Mouse (Mus musculus) forebrain, embryonic 16.5 days (tissue): ENCODE measurements at regions not wholly inside any gene's neighbourhood (a gene's known extent, or its start where the extent isn't known, plus 50 kb on each side); places are given as distances from the start of the nearest gene placed in this dataset.

Experiments used
- ATAC-seq: fragments of 200-750 bp; cut with Nextera tagmentation; 2 replicates; pipeline ENCODE4 v1.8.0; 2017; ENCODE audit warnings: mild to moderate bottlenecking, moderate library complexity
- H3K27ac ChIP-seq: fragments of 300-500 bp; sonication (generic); 2 replicates; pipeline ENCODE4 v1.5.1; 2014; ENCODE audit warnings: low read length, control low read depth
- H3K27me3 ChIP-seq: fragments of 300-500 bp; sonication (generic); replicated peaks from 2 replicates; pipeline ENCODE4 v1.6.1; 2014; ENCODE audit warnings: low read length; ENCODE audit not compliant: control insufficient read depth, insufficient read depth
- H3K36me3 ChIP-seq: fragments of 300-500 bp; sonication (generic); 2 replicates; pipeline ENCODE4 v1.6.1; 2014; ENCODE audit not compliant: control insufficient read depth, insufficient read depth
- H3K4me1 ChIP-seq: fragments of 300-500 bp; sonication (generic); replicated peaks from 2 replicates; pipeline ENCODE4 v1.6.1; 2014; ENCODE audit warnings: low read length; ENCODE audit not compliant: control insufficient read depth, insufficient read depth
- H3K4me2 ChIP-seq: fragments of 300-500 bp; sonication (generic); 2 replicates; pipeline ENCODE4 v1.6.1; 2014; ENCODE audit warnings: mild to moderate bottlenecking, low read length, control low read depth
- H3K4me3 ChIP-seq: fragments of 300-500 bp; sonication (generic); replicated peaks from 2 replicates; pipeline ENCODE4 v1.5.1; 2014; ENCODE audit warnings: mild to moderate bottlenecking, low read length, control low read depth
- H3K9ac ChIP-seq: fragments of 300-500 bp; sonication (generic); replicated peaks from 2 replicates; pipeline ENCODE4 v1.6.1; 2014; ENCODE audit warnings: low read depth, low read length, control low read depth
- H3K9me3 ChIP-seq: fragments of 300-500 bp; sonication (generic); 2 replicates; pipeline ENCODE4 v1.6.1; 2016; ENCODE audit warnings: low read length; ENCODE audit not compliant: control insufficient read depth
- WGBS: fragments of 180-500 bp; shearing (Covaris S2); extraction: QIAGEN DNeasy Blood & Tissue Kit; methylation state at CpG from one replicate; pipeline ENCODE4 v1.1.7; 2014; 5-methylcytosine and 5-hydroxymethylcytosine counted together

DNA sequence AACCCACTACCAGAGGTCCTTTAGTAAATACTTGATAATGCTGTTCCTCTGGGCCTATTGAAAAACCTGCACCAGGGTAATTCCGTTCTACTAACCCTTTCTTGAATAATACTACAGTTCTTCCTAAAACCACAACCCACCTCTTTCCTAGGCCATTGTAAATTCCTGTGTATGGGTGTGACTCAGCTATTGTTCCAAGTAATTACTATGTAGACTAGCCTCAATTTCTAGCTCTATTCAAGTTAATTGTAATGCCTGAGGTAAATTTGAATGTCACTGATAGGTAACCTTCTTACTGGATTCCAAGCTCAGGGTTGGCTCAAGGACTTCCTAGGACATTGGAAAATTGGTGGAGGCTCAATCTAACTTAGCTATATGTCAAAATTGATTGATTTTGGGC lies 185.1 kb upstream of the Slc5a7 start:
- H3K27me3 ChIP-seq, result no peaks in the 10 kb centered on the region
- WGBS, result 94% methylated on average over 1 of the region's 1 CpGs
- no peak overlapping the region for H3K27ac ChIP-seq
- ATAC-seq, result no peak
- H3K9ac ChIP-seq, result no peak overlapping the region
- H3K9me3 ChIP-seq, result no peaks in the 10 kb centered on the region
- no peaks in the 10 kb centered on the region for H3K36me3 ChIP-seq
- H3K4me2 ChIP-seq, result no peak overlapping the region
- no peak overlapping the region for H3K4me3 ChIP-seq
- no peaks in the 10 kb centered on the region; the same call in 1 of the 2 replicates for H3K4me1 ChIP-seq

DNA sequence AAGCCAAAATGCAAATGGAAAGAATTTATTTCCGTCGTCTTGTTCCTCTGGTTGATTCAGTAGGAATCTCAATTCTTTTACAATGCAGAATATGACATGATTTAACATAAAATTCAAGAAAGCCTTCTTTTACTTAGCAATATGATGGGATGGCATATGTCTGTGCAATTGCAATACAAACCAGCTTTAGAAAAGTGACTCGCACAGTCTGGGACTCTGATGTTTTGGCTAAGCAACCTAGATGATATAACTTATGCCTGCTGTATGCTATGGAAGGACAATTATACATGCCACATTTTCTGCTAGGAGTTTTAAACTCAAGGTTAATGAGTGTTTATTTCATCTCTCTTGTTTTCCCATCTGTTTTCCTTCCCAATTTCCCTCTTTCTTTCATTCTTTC lies 141.1 kb upstream of the Slc5a7 start:
- 84% methylated on average over 3 of the region's 3 CpGs for WGBS
- Histone ChIP-seq H3K27ac (no peak overlapping the region), H3K9ac (no peak overlapping the region), H3K9me3 (no peaks in the 10 kb centered on the region), H3K36me3 (no peaks in the 10 kb centered on the region), H3K4me2 (no peak overlapping the region), H3K27me3 (no peaks in the 10 kb centered on the region), H3K4me3 (no peak overlapping the region), H3K4me1 (no peaks in the 10 kb centered on the region)
- peak; percentile 84 for ATAC-seq

DNA sequence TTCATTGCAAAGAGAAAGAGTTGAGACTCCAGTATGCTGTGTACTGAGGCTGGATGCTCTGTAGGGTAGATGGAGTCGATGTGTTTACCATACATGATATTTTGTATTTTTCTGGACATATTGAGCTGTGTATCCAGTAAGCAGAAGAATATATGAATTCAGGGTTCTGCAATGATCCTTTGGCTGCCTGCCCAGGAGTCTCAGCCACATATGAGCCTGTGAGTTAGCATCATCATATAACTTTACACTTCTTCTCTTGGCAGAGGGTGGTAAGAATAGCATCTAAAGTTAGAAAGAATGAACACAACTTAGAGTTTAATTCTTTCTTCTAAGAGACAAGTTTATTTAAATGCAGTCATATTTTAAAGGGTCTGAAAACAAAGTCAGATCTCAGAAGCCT lies 139.6 kb upstream of the Slc5a7 start:
- Histone ChIP-seq H3K4me2 (no peak overlapping the region), H3K4me3 (no peak overlapping the region), H3K27ac (no peak overlapping the region), H3K4me1 (no peaks in the 10 kb centered on the region), H3K36me3 (no peaks in the 10 kb centered on the region), H3K9ac (no peak overlapping the region), H3K9me3 (no peaks in the 10 kb centered on the region), H3K27me3 (no peaks in the 10 kb centered on the region)
- peak; percentile 54 for ATAC-seq
- 80% methylated on average over 1 of the region's 1 CpGs for WGBS

DNA sequence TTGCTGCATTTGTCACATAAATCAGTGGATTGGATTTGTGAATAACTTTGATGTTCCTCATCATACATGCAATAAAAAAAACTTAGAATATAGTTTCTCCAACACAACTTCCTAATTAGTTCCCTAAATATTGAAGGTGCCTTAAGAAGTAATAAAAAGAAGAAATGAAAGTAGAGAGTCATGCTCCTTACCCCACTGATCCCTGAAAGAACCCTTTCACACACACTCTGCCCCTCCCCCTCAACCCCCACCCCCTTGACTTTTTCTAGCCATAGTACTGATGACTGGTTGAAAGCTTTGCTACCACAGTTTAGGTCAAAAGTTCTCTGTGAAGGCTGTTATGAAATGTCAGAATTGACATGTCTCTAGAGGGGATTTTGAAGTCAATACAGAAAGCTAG lies 131.1 kb upstream of the Slc5a7 start:
- Histone ChIP-seq H3K27ac (no peak overlapping the region), H3K4me2 (no peak overlapping the region), H3K9ac (no peak overlapping the region), H3K9me3 (no peaks in the 10 kb centered on the region), H3K4me3 (no peak overlapping the region), H3K4me1 (no peaks in the 10 kb centered on the region), H3K36me3 (no peaks in the 10 kb centered on the region), H3K27me3 (no peaks in the 10 kb centered on the region)
- ATAC-seq, result no peak

DNA sequence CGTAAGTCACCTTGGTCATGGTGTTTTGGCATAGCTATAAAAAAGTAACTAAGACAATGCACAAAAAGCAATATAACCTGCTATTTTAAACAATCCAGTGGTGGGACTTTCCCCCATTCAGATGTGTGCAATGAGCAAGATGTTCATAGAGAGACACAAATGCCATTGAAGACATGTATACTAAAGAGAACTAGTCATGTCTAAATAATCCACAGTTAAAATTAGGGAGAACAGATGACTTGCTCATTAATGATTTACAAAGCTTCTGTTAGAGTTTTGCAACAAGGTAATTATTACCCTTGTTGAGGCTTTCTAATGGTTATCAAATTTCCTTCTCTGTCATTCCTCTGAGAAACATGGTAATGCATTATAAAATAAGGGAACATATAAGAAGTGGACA lies 115.4 kb upstream of the Slc5a7 start:
- Histone ChIP-seq H3K27me3 (no peaks in the 10 kb centered on the region), H3K27ac (no peak overlapping the region), H3K4me3 (no peak overlapping the region), H3K4me2 (no peak overlapping the region), H3K36me3 (no peaks in the 10 kb centered on the region), H3K4me1 (no peaks in the 10 kb centered on the region), H3K9me3 (no peaks in the 10 kb centered on the region), H3K9ac (no peak overlapping the region)
- ATAC-seq, result no peak
- 93% methylated on average over 1 of the region's 1 CpGs for WGBS

DNA sequence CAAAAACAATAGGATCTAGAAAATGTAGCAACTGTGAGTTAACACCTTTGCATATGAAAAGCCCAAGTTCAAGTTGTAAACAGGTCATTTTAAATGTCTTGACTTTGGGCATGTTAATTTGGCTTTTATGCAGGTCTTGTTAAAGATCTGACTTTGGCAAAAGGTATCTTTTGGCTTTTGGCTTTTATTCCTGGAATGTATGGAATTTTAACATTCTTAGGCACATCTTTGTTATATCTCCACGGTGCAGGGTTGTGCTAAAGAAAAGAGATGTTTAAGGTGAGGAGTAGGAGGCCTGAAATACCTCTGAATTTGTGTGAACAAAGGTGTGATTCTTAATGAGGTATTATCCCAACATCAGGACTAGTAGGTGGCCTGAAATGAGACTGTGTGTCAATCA lies 97.6 kb upstream of the Slc5a7 start:
- H3K9me3 ChIP-seq, result no peaks in the 10 kb centered on the region
- H3K27ac ChIP-seq, result no peak overlapping the region
- H3K9ac ChIP-seq, result no peak overlapping the region
- H3K4me2 ChIP-seq, result no peak overlapping the region
- ATAC-seq, result no peak
- H3K4me1 ChIP-seq, result no peaks in the 10 kb centered on the region
- H3K27me3 ChIP-seq, result no peaks in the 10 kb centered on the region
- H3K4me3 ChIP-seq, result no peak overlapping the region
- no peaks in the 10 kb centered on the region for H3K36me3 ChIP-seq
- WGBS, result 86% methylated on average over 1 of the region's 1 CpGs

DNA sequence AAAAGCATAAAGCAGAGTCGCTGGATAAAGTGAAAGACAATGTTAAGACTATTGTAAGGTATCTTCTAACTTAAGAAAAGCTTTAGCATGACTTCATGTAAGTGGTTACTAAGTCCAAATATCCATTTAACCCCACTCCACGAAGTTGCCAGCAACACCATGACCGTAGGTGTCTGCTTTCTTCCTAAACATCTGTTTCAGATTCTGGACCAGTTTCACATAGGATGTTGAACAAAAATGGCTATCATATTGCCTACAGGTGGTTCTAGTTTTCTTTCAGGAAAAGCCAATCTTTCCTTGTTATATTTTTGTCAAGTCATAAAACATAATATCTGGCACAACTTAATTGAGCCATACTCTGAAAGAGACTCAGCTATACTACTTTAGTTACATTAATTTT lies 78.7 kb upstream of the Slc5a7 start:
- Histone ChIP-seq H3K4me2 (no peak overlapping the region), H3K4me1 (no peaks in the 10 kb centered on the region), H3K27me3 (no peaks in the 10 kb centered on the region), H3K4me3 (no peak overlapping the region), H3K9ac (no peak overlapping the region), H3K27ac (no peak overlapping the region), H3K36me3 (no peaks in the 10 kb centered on the region), H3K9me3 (no peaks in the 10 kb centered on the region)
- WGBS, result 76% methylated on average over 3 of the region's 3 CpGs
- ATAC-seq, result no peak

DNA sequence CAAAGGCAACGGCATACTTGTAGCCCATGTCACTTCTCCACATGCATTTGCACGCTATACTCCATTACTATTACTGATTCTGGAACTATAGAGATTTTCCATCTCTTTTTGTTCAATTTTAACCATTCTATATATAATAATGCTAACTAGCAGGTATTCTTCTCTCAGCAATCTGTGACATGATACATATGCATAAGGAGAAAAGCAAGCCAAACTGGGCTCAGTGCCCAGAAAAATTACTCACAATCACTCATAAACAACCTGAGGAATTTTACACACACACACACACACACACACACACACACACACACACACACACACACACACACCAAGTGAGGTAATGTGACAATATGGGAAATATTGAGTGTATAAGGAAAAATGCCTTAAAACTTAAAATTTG lies 69.8 kb upstream of the Slc5a7 start:
- H3K4me2 ChIP-seq, result no peak overlapping the region
- no peaks in the 10 kb centered on the region for H3K9me3 ChIP-seq
- no peaks in the 10 kb centered on the region for H3K36me3 ChIP-seq
- 82% methylated on average over 2 of the region's 2 CpGs for WGBS
- no peak overlapping the region for H3K9ac ChIP-seq
- H3K27ac ChIP-seq, result no peak overlapping the region
- H3K4me1 ChIP-seq, result no peaks in the 10 kb centered on the region
- ATAC-seq, result no peak
- H3K4me3 ChIP-seq, result no peak overlapping the region
- no peaks in the 10 kb centered on the region for H3K27me3 ChIP-seq

DNA sequence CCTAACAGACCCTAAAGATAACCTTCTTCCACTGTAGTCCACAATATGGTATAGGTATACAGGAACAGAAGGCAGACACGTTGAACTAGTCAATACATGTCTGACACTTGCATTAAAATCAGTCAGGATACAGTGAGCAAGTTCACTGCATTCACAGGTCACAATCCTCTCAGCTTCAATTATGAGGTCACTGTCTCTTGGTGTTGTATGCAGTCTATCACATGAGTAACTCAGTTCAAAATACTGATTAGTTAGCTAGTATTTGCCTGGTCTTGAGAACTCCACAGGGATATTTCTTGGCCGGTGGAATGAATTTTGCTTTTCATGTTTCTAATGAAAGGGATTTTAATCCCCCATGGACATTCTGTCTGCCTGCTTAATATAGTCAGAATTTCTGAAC lies 69.1 kb upstream of the Slc5a7 start:
- Histone ChIP-seq H3K4me1 (no peaks in the 10 kb centered on the region), H3K27me3 (no peaks in the 10 kb centered on the region), H3K4me3 (no peak overlapping the region), H3K9me3 (no peaks in the 10 kb centered on the region), H3K4me2 (no peak overlapping the region), H3K36me3 (no peaks in the 10 kb centered on the region), H3K27ac (no peak overlapping the region), H3K9ac (no peak overlapping the region)
- 63% methylated on average over 2 of the region's 2 CpGs for WGBS
- no peak for ATAC-seq

DNA sequence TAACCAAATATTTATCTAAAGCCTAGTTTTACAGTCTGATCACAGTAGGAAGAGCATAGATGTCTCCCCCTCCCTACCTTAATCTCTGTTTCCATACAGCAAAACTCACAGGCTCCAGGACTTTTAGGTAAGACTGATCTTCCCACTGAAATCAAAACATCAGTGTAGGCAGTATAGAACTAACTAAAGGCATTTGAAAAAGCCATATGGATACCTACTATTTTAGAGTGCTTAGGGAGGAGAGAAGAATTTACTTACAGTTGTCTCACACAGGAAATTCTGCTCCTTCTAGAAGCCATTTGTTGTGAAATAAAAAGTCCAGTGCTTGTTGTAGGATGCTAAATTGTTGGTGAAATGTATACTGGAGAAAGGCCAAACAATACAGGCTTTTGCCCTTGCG lies 64.2 kb upstream of the Slc5a7 start:
- no peak overlapping the region for H3K27ac ChIP-seq
- H3K4me2 ChIP-seq, result no peak overlapping the region
- no peaks in the 10 kb centered on the region for H3K4me1 ChIP-seq
- 83% methylated on average over 1 of the region's 1 CpGs for WGBS
- H3K9me3 ChIP-seq, result no peaks in the 10 kb centered on the region
- no peak for ATAC-seq
- no peak overlapping the region for H3K4me3 ChIP-seq
- H3K27me3 ChIP-seq, result no peaks in the 10 kb centered on the region
- H3K36me3 ChIP-seq, result no peaks in the 10 kb centered on the region
- no peak overlapping the region for H3K9ac ChIP-seq
